ENCODE assay signal across 16 mouse cellular contexts in genomic region chr10:18480836-18481235, GRCm38 (mm10).
DNase-seq lines count a peak whose midpoint lies in the region; ATAC-seq and TF ChIP-seq lines count a peak whose summit lies in the region.
"Had no signal": no experiment of that assay in that cellular context is flagged by ENCODE, and none has a peak within 500 bp of the region (broad histone marks: within the 10 kb centered on the region; RNA-seq: fewer than 3 reads in every experiment).

No protein-coding gene starts in this region.

- peak; percentile 48 for ATAC-seq in frontal cortex, adult (ENCODE audit: low TSS enrichment)
- peak; percentile 79 for ATAC-seq in kidney, postnatal 0 days (replicated peaks; ENCODE audit: low FRiP score, low read depth)
- no peak for ATAC-seq in embryonic facial prominence, embryonic 15.5 days (ENCODE audit: insufficient number of reproducible peaks, low FRiP score, low TSS enrichment, low read depth)
- ATAC-seq in liver, embryonic 11.5 days (replicated peaks; ENCODE audit: low FRiP score): no peak
- no peak for ATAC-seq in CD4-positive, CD25-positive, alpha-beta regulatory T cell, adult 4 months
- ATAC-seq: forebrain, embryonic 13.5 days; hindbrain, embryonic 16.5 days had no signal

- no peak for DNase-seq in frontal cortex, postnatal 14 days (ENCODE audit: low spot score in 2 of 2)
- DNase-seq in kidney, postnatal 0 days (ENCODE audit: low spot score): peak; percentile 82
- no peak for DNase-seq in kidney, postnatal 14 days
- DNase-seq in 3134 (ENCODE audit: extremely low read depth, insufficient read length, low spot score): peak; percentile 44
- no peak for DNase-seq in liver, embryonic 11.5 days (ENCODE audit: low spot score)
- DNase-seq: cerebellum, adult 18-20 months; lung, adult 2 months; thymus, adult 18-20 months had no signal

- no peak overlapping the region for H3K4me2 ChIP-seq in kidney, postnatal 0 days (ENCODE audit: low read length)
- H3K4me2 ChIP-seq in embryonic facial prominence, embryonic 15.5 days (replicated peaks): no peak overlapping the region
- H3K4me2 ChIP-seq in liver, embryonic 11.5 days: no peak overlapping the region
- H3K4me2 ChIP-seq: forebrain, embryonic 13.5 days; heart, embryonic 13.5 days; limb, embryonic 12.5 days had no signal

- H3K9ac ChIP-seq in kidney, postnatal 0 days (ENCODE audit: low read depth, low read length): no peak overlapping the region
- no peak overlapping the region for H3K9ac ChIP-seq in embryonic facial prominence, embryonic 15.5 days
- H3K9ac ChIP-seq in liver, embryonic 11.5 days (ENCODE audit: low read depth, low read length): no peak overlapping the region
- H3K9ac ChIP-seq: forebrain, embryonic 13.5 days; heart, embryonic 13.5 days; limb, embryonic 12.5 days had no signal

- H3K9me3 ChIP-seq in kidney, postnatal 0 days (replicated peaks; ENCODE audit: low read length): no peaks in the 10 kb centered on the region
- no peaks in the 10 kb centered on the region for H3K9me3 ChIP-seq in embryonic facial prominence, embryonic 15.5 days (replicated peaks)
- H3K9me3 ChIP-seq in liver, embryonic 11.5 days (ENCODE audit: control insufficient read depth, low read length): no peaks in the 10 kb centered on the region
- H3K9me3 ChIP-seq: forebrain, embryonic 13.5 days; heart, embryonic 13.5 days; limb, embryonic 12.5 days; megakaryocyte, embryonic 14.5 days had no signal

- no peaks in the 10 kb centered on the region for H3K36me3 ChIP-seq in kidney, postnatal 0 days (ENCODE audit: insufficient read depth, low read length)
- no peaks in the 10 kb centered on the region for H3K36me3 ChIP-seq in embryonic facial prominence, embryonic 15.5 days
- no peaks in the 10 kb centered on the region for H3K36me3 ChIP-seq in liver, embryonic 11.5 days (ENCODE audit: control insufficient read depth, insufficient read depth, low read length)

- no peak for TF ChIP-seq CTCF in kidney, postnatal 0 days (IDR thresholded peaks at IDR 0.05; ENCODE audit: low read depth)

- no peaks in the 10 kb centered on the region for H3K27me3 ChIP-seq in kidney, postnatal 0 days (ENCODE audit: insufficient read depth, low read length)
- H3K27me3 ChIP-seq in embryonic facial prominence, embryonic 15.5 days: no peaks in the 10 kb centered on the region
- H3K27me3 ChIP-seq in liver, embryonic 11.5 days (replicated peaks; ENCODE audit: control insufficient read depth, insufficient read depth, low read length): no peaks in the 10 kb centered on the region
- H3K27me3 ChIP-seq: forebrain, embryonic 13.5 days; heart, embryonic 13.5 days; limb, embryonic 12.5 days; megakaryocyte, embryonic 14.5 days had no signal

- peak overlapping the region; percentile 60; the same call in 1 of the 2 replicates for H3K27ac ChIP-seq in kidney, postnatal 0 days
- peak overlapping the region; percentile 51; the same call in 1 of the 2 replicates for H3K27ac ChIP-seq in embryonic facial prominence, embryonic 15.5 days (replicated peaks)
- no peak overlapping the region for H3K27ac ChIP-seq in liver, embryonic 11.5 days (ENCODE audit: low read depth, low read length)
- H3K27ac ChIP-seq: forebrain, embryonic 13.5 days; limb, embryonic 12.5 days had no signal

- H3K4me1 ChIP-seq in kidney, postnatal 0 days (replicated peaks; ENCODE audit: insufficient read depth, low read length): peaks cover 7% of the 10 kb centered on the region
- peaks cover 13% of the 10 kb centered on the region for H3K4me1 ChIP-seq in embryonic facial prominence, embryonic 15.5 days
- no peaks in the 10 kb centered on the region for H3K4me1 ChIP-seq in liver, embryonic 11.5 days (replicated peaks; ENCODE audit: control insufficient read depth, insufficient read depth, low read length)
- H3K4me1 ChIP-seq: megakaryocyte, embryonic 14.5 days had no signal

- 61% methylated on average over 10 of the region's 10 CpGs for WGBS in kidney, postnatal 0 days
- WGBS in embryonic facial prominence, embryonic 15.5 days: 60% methylated on average over 10 of the region's 10 CpGs
- WGBS in liver, embryonic 11.5 days: 83% methylated on average over 10 of the region's 10 CpGs

- H3K4me3 ChIP-seq in kidney, postnatal 0 days (replicated peaks; ENCODE audit: low read depth, low read length): no peak overlapping the region
- no peak overlapping the region for H3K4me3 ChIP-seq in embryonic facial prominence, embryonic 15.5 days (replicated peaks)
- H3K4me3 ChIP-seq in liver, embryonic 11.5 days (ENCODE audit: low read depth, low read length): no peak overlapping the region
- H3K4me3 ChIP-seq: forebrain, embryonic 13.5 days; heart, embryonic 13.5 days; limb, embryonic 12.5 days; megakaryocyte, embryonic 14.5 days had no signal

Comparison
In these comparisons a context has a peak if more than half of its experiments do, and no peak if none do; other contexts are left out.
1. DNase-seq: peak in kidney, postnatal 0 days (single experiment) and 3134 (single experiment); none in frontal cortex, postnatal 14 days (0 of 2), kidney, postnatal 14 days (single experiment) and liver, embryonic 11.5 days (single experiment).
2. ATAC-seq: peak in frontal cortex, adult (single experiment) and kidney, postnatal 0 days (single experiment); none in embryonic facial prominence, embryonic 15.5 days (single experiment), liver, embryonic 11.5 days (single experiment) and CD4-positive, CD25-positive, alpha-beta regulatory T cell, adult 4 months (single experiment).